Mouse (Mus musculus) stomach, embryonic 16.5 days (tissue): Measurements from ENCODE around the gene Wsb2. TPM values are rescaled to one million over a fixed set of nuclear protein-coding genes. Genes with fewer than 3 reads are reported as not detected.

Experiments used
- ATAC-seq: fragments of 200-750 bp; cut with Nextera tagmentation; 2 replicates; pipeline ENCODE4 v1.8.0; 2017; ENCODE audit warnings: moderate number of reproducible peaks, moderate TSS enrichment; ENCODE audit not compliant: insufficient read depth, low FRiP score
- H3K27ac ChIP-seq: fragments of 300-500 bp; sonication (generic); 2 replicates; pipeline ENCODE4 v1.5.1; 2014; ENCODE audit warnings: low read length
- H3K27me3 ChIP-seq: fragments of 300-500 bp; sonication (generic); 2 replicates; pipeline ENCODE4 v1.6.1; 2014; ENCODE audit warnings: low read length, control low read depth, mixed read lengths; ENCODE audit not compliant: control insufficient read depth, insufficient read depth
- H3K36me3 ChIP-seq: fragments of 300-500 bp; sonication (generic); 2 replicates; pipeline ENCODE4 v1.6.1; 2014; ENCODE audit warnings: low read length; ENCODE audit not compliant: control insufficient read depth, insufficient read depth
- H3K4me1 ChIP-seq: fragments of 300-500 bp; sonication (generic); 2 replicates; pipeline ENCODE4 v1.6.1; 2014; ENCODE audit warnings: low read length, control low read depth, mixed read lengths; ENCODE audit not compliant: control insufficient read depth, insufficient read depth
- H3K4me2 ChIP-seq: fragments of 300-500 bp; sonication (generic); 2 replicates; pipeline ENCODE4 v1.6.1; 2014; ENCODE audit warnings: low read depth, low read length, mixed read lengths
- H3K4me3 ChIP-seq: fragments of 300-500 bp; sonication (generic); replicated peaks from 2 replicates; pipeline ENCODE4 v1.5.1; 2014; ENCODE audit warnings: mild to moderate bottlenecking, low read length
- H3K9ac ChIP-seq: fragments of 300-500 bp; sonication (generic); 2 replicates; pipeline ENCODE4 v1.6.1; 2014; ENCODE audit warnings: low read length
- H3K9me3 ChIP-seq: fragments of 300-500 bp; sonication (generic); replicated peaks from 2 replicates; pipeline ENCODE4 v1.6.1; 2016; ENCODE audit warnings: low read length, control low read depth; ENCODE audit not compliant: control insufficient read depth
- WGBS: fragments of 180-500 bp; shearing (Covaris S2); extraction: QIAGEN DNeasy Blood & Tissue Kit; methylation state at CpG from one replicate; pipeline ENCODE4 v1.1.7; 2014; 5-methylcytosine and 5-hydroxymethylcytosine counted together
- polyA plus RNA-seq: library from polyadenylated mRNA; unstranded; fragments of >200 nt; fragmentation: Nextera tagmentation; extraction: Ambion mirVana; gene quantifications from 2 replicates; pipeline ENCODE4 v1.2.1, GENCODE M21; 2015

Wsb2 gene
- polyA plus RNA-seq, 1 experiment from 2014 or later: 35.0 TPM

GRCm38 (mm10) chr5:117408216-117408615, 51.1 kb downstream of the Wsb2 start:
- H3K4me1 ChIP-seq: no peaks in the 10 kb centered on the region
- no peak overlapping the region for H3K27ac ChIP-seq
- no peak overlapping the region for H3K9ac ChIP-seq
- peaks cover 17% of the 10 kb centered on the region for H3K27me3 ChIP-seq
- no peaks in the 10 kb centered on the region for H3K9me3 ChIP-seq
- no peak overlapping the region for H3K4me3 ChIP-seq
- H3K4me2 ChIP-seq: no peak overlapping the region
- ATAC-seq: no peak
- 59% methylated on average over 4 of the region's 4 CpGs for WGBS
- no peaks in the 10 kb centered on the region for H3K36me3 ChIP-seq

GRCm38 (mm10) chr5:117409369-117409768, 52.3 kb downstream of the Wsb2 start:
- no peaks in the 10 kb centered on the region for H3K36me3 ChIP-seq
- WGBS: 60% methylated on average over 6 of the region's 6 CpGs
- no peaks in the 10 kb centered on the region for H3K4me1 ChIP-seq
- no peak overlapping the region for H3K27ac ChIP-seq
- H3K9ac ChIP-seq: no peak overlapping the region
- no peak overlapping the region for H3K4me2 ChIP-seq
- H3K27me3 ChIP-seq: peaks cover 28% of the 10 kb centered on the region
- H3K4me3 ChIP-seq: no peak overlapping the region
- no peak for ATAC-seq
- H3K9me3 ChIP-seq: no peaks in the 10 kb centered on the region

- Histone ChIP-seq H3K9me3 (no peaks in the 10 kb centered on the region), H3K4me2 (peak within 1 kb of the TSS; percentile 93), H3K4me1 (no peaks in the 10 kb centered on the region), H3K9ac (peak within 1 kb of the TSS; percentile 70), H3K27me3 (peaks cover 39% of the 10 kb centered on the region), H3K4me3 (peak within 1 kb of the TSS; percentile 61), H3K36me3 (no peaks in the 10 kb centered on the region), H3K27ac (no peak within 1 kb of the TSS)
- peak; percentile 82 for ATAC-seq
- WGBS: under 1% methylated on average over 88 of the region's 89 CpGs
Measured at GRCm38 (mm10) chr5:117413507-117414501, 56.7 kb downstream of the Wsb2 start, which contains the start of gene Ksr2. TSS of gene Ksr2 (plus strand) at chr5:117414000.

- WGBS: 4% methylated on average over 10 of the region's 10 CpGs
- H3K4me1 ChIP-seq: no peaks in the 10 kb centered on the region
- peak overlapping the region; percentile 93 for H3K4me2 ChIP-seq
- peak overlapping the region; percentile 61 for H3K4me3 ChIP-seq
- no peak for ATAC-seq
- H3K36me3 ChIP-seq: no peaks in the 10 kb centered on the region
- H3K27ac ChIP-seq: no peak overlapping the region
- no peak overlapping the region; the same call in 1 of the 2 replicates for H3K9ac ChIP-seq
- no peaks in the 10 kb centered on the region for H3K9me3 ChIP-seq
- peaks cover 39% of the 10 kb centered on the region for H3K27me3 ChIP-seq
Measured at GRCm38 (mm10) chr5:117414611-117415010, 57.5 kb downstream of the Wsb2 start.

GRCm38 (mm10) chr5:117415011-117415912, 58.2 kb downstream of the Wsb2 start:
- Histone ChIP-seq H3K27ac (no peak overlapping the region), H3K9ac (no peak overlapping the region), H3K36me3 (no peaks in the 10 kb centered on the region), H3K9me3 (no peaks in the 10 kb centered on the region), H3K4me2 (no peak overlapping the region), H3K4me1 (no peaks in the 10 kb centered on the region), H3K27me3 (peaks cover 39% of the 10 kb centered on the region), H3K4me3 (peak overlapping the region; percentile 61; the same call in 1 of the 2 replicates)
- ATAC-seq: no peak
- WGBS: 27% methylated on average over 19 of the region's 19 CpGs

- Histone ChIP-seq H3K9me3 (no peaks in the 10 kb centered on the region), H3K4me1 (no peaks in the 10 kb centered on the region), H3K27me3 (peaks cover 29% of the 10 kb centered on the region), H3K27ac (no peak overlapping the region), H3K4me3 (no peak overlapping the region), H3K36me3 (no peaks in the 10 kb centered on the region), H3K4me2 (no peak overlapping the region), H3K9ac (no peak overlapping the region)
- WGBS: 69% methylated on average over 2 of the region's 2 CpGs
- no peak for ATAC-seq
Measured at GRCm38 (mm10) chr5:117417442-117417841, 60.3 kb downstream of the Wsb2 start.

Other genes with a start within 250 kb of the Wsb2 start
- gene Suds3, start 241.2 kb upstream of the Wsb2 start, polyA plus RNA-seq: 42.7 and 46.2 TPM in 2 replicates
- gene Taok3, start 237.2 kb upstream of the Wsb2 start, polyA plus RNA-seq: 33.1 TPM in 2 replicates
- 666 and 677 TPM in 2 replicates for gene Pebp1, start 69.7 kb upstream of the Wsb2 start, polyA plus RNA-seq
- gene Vsig10, start 38.2 kb upstream of the Wsb2 start, polyA plus RNA-seq: 20.7 and 22.5 TPM in 2 replicates
- 75.9 and 88.6 TPM in 2 replicates for gene Rfc5, start 31.7 kb downstream of the Wsb2 start, polyA plus RNA-seq
- gene Ksr2, start 56.7 kb downstream of the Wsb2 start, polyA plus RNA-seq: 0.19 and 0.36 TPM in 2 replicates